ENCODE assay signal across 14 mouse cellular contexts in the genomic region with DNA sequence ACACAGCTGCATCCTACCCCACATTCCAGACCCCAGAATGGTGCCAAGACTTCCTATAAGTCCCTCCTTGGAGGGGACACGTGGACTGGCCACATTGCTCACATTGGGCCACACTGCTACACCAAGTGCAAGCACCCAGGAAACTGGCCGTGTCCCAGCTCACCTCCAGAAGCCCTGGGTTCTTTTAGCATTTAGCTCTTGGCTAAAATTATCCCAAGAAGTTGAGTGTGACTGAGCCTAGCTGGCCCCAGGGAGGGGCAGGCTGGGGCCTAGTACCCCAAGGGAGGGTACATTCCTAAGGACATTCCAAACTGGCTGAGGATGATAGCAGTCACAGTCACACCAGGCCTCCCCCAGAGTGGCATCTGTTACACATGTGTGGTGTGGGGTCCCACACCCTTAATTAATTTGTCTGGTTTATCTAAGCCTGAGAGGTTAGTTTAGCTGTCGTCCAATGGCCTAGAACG. TPM values are rescaled to one million over a fixed set of nuclear protein-coding genes. Genes with fewer than 3 reads are reported as not detected.
DNase-seq lines count a peak whose midpoint lies in the region; ATAC-seq lines count a peak whose summit lies in the region.
"Had no signal": no experiment of that assay in that cellular context is flagged by ENCODE, and none has a peak within 500 bp of the region (broad histone marks: within the 10 kb centered on the region; RNA-seq: fewer than 3 reads in every experiment).

No protein-coding gene starts in this region.

- DNase-seq in kidney, adult 11 months: peak; percentile 76
- DNase-seq in kidney, adult 18-20 months: no peak
- peak; percentile 29 for DNase-seq in kidney, postnatal 10 days
- peak; percentile 55 for DNase-seq in mesoderm, embryonic 11.5 days (ENCODE audit: low read depth, low spot score)
- DNase-seq in cerebellum, adult 9-10 months: no peak
- DNase-seq: cerebellum, adult 11 months; layer of hippocampus, adult 9-11 months had no signal

- ATAC-seq in intestine, embryonic 16.5 days: peak; percentile 39
- no peak for ATAC-seq in erythroid progenitor cell, adult 5-6 weeks (replicated peaks; ENCODE audit: low FRiP score, poor library complexity, severe bottlenecking)

- H3K9me3 ChIP-seq in intestine, embryonic 16.5 days (ENCODE audit: control insufficient read depth, low read length): no peaks in the 10 kb centered on the region
- H3K9me3 ChIP-seq: limb, embryonic 12.5 days had no signal

- peak overlapping the region; percentile 49 for H3K4me2 ChIP-seq in intestine, embryonic 16.5 days (ENCODE audit: low read depth, low read length)
- H3K4me2 ChIP-seq: limb, embryonic 12.5 days had no signal

- H3K36me3 ChIP-seq in intestine, embryonic 16.5 days (ENCODE audit: control insufficient read depth, insufficient read depth, low read length): no peaks in the 10 kb centered on the region
- H3K36me3 ChIP-seq: G1E; limb, embryonic 12.5 days had no signal

- H3K27me3 ChIP-seq in intestine, embryonic 16.5 days (replicated peaks; ENCODE audit: control insufficient read depth, insufficient read depth, low read length): no peaks in the 10 kb centered on the region

- 24% methylated on average over 4 of the region's 4 CpGs for whole genome bisulfite sequencing in intestine, embryonic 16.5 days

- peak overlapping the region; percentile 49; the same call in 1 of the 2 replicates for H3K9ac ChIP-seq in intestine, embryonic 16.5 days (ENCODE audit: low read depth, low read length)

- H3K4me3 ChIP-seq in intestine, embryonic 16.5 days (ENCODE audit: low read length): no peak overlapping the region; the same call in 1 of the 2 replicates
- H3K4me3 ChIP-seq: limb, embryonic 12.5 days had no signal

- peaks cover 36% of the 10 kb centered on the region for H3K4me1 ChIP-seq in intestine, embryonic 16.5 days (ENCODE audit: control insufficient read depth, insufficient read depth, low read length)

- H3K27ac ChIP-seq in intestine, embryonic 16.5 days (ENCODE audit: low read length): peak overlapping the region; percentile 90
- H3K27ac ChIP-seq: limb, embryonic 12.5 days had no signal

RNA-seq across cellular contexts. Expression of a gene that starts 7.7 kb away (rescaled TPM):
- polyA plus RNA-seq in intestine, embryonic 16.5 days (2015; fragmentation: Nextera tagmentation; extraction: Ambion mirVana): 69.5 and 74.1 TPM in 2 replicates
- total RNA-seq in erythroid progenitor cell, adult 5-6 weeks (2015; ENCODE audit: low replicate concordance): not detected in 2 replicates
- not detected in 2 replicates for total RNA-seq in erythroid progenitor cell, adult 5-6 weeks (2017; ENCODE audit: low replicate concordance)
- total RNA-seq: monocyte, adult 5-6 weeks had no signal
- polyA plus RNA-seq: G1E had no signal

RNA-seq across cellular contexts. Expression of a gene that starts 42.2 kb away (rescaled TPM):
- polyA plus RNA-seq in intestine, embryonic 16.5 days (2015; fragmentation: Nextera tagmentation; extraction: Ambion mirVana): not detected in 2 replicates
- not detected in 2 replicates for total RNA-seq in erythroid progenitor cell, adult 5-6 weeks (2015; ENCODE audit: low replicate concordance)
- total RNA-seq in erythroid progenitor cell, adult 5-6 weeks (2017; ENCODE audit: low replicate concordance): not detected in 2 replicates
- total RNA-seq: adrenal gland, adult 2 months; G1E; monocyte, adult 5-6 weeks had no signal
- polyA plus RNA-seq: adrenal gland, adult 2 months; G1E; gonadal fat pad, adult 2 months had no signal

Comparison
In these comparisons a context has a peak if more than half of its experiments do, and no peak if none do; other contexts are left out.
1. DNase-seq: peak in kidney, adult 11 months (single experiment), kidney, postnatal 10 days (single experiment) and mesoderm, embryonic 11.5 days (single experiment); none in kidney, adult 18-20 months (single experiment) and cerebellum, adult 9-10 months (single experiment).